Mouse (Mus musculus): ENCODE data around the gene Mark2.

The Mark2 gene

GRCm38 (mm10) chr19:7269290-7270044 lies 72.2 kb downstream of the Mark2 start:
- in situ Hi-C loops (cut with MboI, MseI): loop anchor here (5.0 to 10.0 kb wide), 2 partner anchors 78 to 135 kb away; no protein-coding TSS in a partner anchor

- in situ Hi-C loops (cut with MboI, MseI): no loop called here
Measured at GRCm38 (mm10) chr19:7268722-7269090, 73.0 kb downstream of the Mark2 start.

GRCm38 (mm10) chr19:7267781-7268721 lies 73.6 kb downstream of the Mark2 start:
- in situ Hi-C loops (cut with MboI, MseI): no loop called here

- in situ Hi-C loops (cut with MboI, MseI): no loop called here
Measured at GRCm38 (mm10) chr19:7267091-7267741, 74.4 kb downstream of the Mark2 start, which contains the start of gene Rcor2. Rcor2 (plus strand) TSS chr19:7267325.

DNA sequence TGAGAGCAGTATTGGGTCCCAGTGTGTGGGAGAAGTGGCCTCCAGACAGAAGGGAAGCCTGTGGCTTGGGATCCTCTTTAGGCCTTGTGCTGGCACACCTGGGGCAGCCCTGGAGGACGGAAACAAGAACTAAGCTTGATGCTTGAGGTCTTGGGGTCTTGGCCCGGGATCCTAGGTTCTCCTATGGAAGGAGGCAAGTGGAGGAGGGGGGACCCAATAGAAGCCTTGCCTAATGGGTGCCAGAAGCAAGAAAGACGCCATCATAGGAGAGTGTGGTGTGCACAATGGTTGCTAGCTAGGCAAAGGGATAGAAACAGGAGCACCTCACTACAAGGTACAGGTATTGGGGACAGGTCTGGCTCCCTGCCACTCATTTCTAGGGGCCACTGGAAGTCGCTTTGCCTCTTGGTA lies 75.2 kb downstream of the Mark2 start:
- in situ Hi-C loops (cut with MboI, MseI): no loop called here

DNA sequence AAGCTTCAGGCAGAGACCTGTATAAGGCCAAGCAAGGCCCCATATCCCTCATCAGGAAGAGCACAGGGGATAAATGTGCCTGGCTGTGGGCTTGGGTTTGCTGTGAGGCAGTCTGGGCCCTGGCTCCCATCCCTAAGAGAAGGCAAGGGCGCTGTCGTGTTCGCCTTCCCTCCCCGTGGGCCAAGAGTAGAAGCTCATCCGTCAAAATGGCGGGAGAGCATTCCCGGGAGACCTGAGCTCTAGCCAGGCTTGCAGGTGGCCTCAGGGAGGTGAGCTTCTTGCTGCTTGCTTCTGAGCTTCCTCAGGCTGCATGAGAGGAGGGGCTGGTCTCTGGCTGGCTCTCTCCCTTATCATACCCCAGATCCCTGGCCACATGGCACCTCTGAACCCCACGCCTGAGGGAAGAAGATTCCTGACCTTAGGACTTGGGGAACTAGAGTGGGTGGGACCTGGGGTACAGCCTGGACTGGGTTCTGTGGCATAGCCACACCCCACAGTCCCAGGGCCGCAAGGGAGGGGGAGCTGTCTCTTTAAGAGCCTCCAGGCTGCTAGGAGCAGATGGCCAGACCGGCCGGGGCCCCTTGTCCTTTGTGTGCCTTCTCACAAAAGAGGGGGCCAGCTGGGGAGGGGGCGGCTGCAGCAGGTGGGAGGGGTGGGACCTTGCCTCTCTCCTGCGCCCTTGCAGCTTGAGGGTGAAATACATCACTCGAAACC lies 76.0 kb downstream of the Mark2 start:
- in situ Hi-C loops (cut with MboI, MseI): no loop called here

GRCm38 (mm10) chr19:7264766-7265331 lies 76.8 kb downstream of the Mark2 start:
- in situ Hi-C loops (cut with MboI, MseI): no loop called here

GRCm38 (mm10) chr19:7264088-7264765 lies 77.4 kb downstream of the Mark2 start:
- in situ Hi-C loops (cut with MboI, MseI): no loop called here

- in situ Hi-C loops (cut with MboI, MseI): no loop called here
Measured at GRCm38 (mm10) chr19:7262592-7262991, 79.1 kb downstream of the Mark2 start.

DNA sequence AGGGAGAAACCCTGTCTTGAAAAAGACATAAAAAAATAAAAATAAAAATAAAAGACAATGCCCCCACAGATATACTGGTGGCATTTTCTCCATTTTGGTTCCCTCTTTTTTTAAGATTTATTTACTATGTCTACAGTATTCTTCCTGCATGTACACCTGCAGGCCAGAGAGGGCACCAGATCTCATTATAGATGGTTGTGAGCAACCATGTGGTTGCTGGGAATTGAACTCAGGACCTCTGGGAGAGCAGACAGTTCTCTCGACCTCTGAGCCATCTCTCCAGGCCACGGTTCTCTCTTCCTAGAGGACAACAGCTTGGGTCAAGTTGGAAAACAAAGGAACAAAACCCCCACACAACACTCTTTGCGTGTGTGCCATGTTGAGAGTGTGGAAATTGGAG lies 79.7 kb downstream of the Mark2 start:
- in situ Hi-C loops (cut with MboI, MseI): no loop called here

DNA sequence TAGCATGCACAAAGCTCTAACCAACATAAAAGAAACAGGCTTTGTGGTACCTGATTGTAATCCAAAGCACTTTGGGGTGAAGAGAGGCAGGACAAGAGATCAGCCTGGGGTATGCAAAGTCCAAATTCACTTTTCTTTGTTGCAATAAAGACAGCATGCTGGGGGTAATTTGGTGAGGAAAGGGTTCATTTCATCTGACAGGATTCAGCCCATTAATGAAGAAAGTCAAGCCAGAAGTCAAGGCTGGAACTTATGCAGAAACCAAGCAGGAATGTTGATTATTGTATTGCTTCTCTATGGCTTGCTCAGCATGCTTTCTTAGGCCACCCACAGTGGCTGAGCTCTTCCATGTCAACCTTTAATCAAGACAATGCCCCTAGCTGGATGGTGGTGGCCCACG lies 80.2 kb downstream of the Mark2 start:
- in situ Hi-C loops (cut with MboI, MseI): no loop called here

DNA sequence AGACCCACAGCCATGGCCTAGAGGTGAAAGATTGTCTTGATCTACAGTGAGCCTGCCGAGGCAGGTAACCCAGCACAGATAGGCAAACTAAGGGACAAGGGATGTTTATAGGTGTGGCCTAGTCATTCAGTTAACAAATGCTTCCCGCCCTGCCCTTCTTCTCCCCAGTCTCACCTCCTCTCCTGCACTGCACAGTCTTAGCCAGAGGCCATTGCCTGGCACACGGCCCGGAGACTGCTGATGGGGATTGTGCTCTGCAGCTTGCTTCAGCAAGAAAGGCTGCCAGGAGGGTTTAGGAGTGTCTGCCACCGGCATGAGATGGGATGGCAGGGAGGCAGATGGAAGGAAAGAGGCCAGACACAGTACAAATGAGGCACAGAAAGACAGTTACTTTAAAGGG lies 83.8 kb downstream of the Mark2 start:
- in situ Hi-C loops (cut with MboI, MseI): loop anchor here (10.0 kb wide), 1 partner anchor 347 kb away; the partner anchor contains the start of gene Lgals12

GRCm38 (mm10) chr19:7246021-7246420 lies 95.6 kb downstream of the Mark2 start:
- in situ Hi-C loops (cut with MboI, MseI): no loop called here

DNA sequence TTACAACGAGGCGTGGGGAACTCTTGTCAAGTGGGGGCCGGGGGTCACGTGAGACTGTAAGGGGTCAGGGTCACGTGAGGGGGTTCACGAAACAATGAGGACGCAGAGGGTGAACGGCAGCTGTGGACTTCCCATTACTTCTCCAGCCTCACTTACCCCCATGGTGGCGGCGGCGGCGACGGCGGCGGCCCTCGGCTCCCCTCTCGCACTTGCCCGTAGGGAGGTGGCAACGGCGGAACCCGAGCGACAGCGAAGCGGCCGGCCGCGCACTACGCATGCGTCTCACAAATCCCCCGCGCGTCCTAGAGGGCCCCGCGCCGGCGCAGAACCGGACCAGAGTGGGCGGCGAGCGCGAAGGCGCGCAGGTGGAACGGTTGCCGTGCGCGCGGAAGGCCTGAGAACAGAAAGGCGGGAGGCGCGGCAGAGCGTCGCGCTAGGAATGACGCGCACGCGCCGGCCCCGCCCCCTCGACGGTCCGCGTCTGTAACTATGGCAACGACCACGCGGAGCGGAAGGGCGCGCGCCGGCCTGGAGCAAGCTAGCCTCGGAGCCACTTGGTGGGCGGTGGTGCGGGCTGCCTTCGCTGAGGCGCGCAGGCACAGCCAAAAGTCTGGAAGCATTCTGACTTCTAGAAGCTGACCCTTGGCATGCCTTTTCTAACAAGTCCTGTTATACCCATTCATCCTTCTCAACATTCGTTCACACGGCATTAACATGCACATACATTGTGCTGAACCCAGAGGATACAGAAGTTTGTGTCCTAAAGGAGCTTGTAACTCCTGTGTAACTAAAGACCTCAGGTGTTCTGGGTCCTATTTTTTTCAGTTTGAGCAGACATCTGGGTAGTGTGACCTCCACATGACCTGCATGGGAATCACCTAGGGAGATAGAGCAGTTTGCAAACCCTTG lies 100.6 kb downstream of the Mark2 start, which contains the start of gene Naa40:
Naa40 (minus strand) TSS at position 402 of the 909 bp plus-strand sequence.
- in situ Hi-C loops (cut with MboI, MseI): no loop called here

DNA sequence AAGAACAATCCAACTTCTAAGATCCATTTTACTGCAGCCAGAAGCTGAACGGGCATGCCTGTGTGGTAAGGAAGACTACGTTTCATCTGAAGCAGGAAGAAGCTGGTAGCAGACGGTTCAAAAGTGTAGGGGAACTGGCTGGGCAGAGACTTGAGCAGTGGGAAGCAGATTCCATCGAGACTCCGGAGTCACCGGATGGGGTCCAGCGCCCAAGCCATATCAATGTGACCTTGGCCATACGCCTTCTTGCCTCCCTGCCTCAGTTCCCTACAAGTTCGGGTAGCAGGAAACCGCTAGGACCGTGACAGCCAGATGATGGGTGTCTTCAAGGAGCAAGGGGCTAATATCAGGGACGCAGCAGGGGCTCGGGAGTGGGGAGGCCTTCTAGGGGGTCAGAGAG lies 101.4 kb downstream of the Mark2 start:
- in situ Hi-C loops (cut with MboI, MseI): no loop called here

- in situ Hi-C loops (cut with MboI, MseI): loop anchor here (10.0 kb wide), 1 partner anchor 105 kb away; the partner anchor contains the start of gene Mark2
Measured at GRCm38 (mm10) chr19:7239574-7239973, 102.1 kb downstream of the Mark2 start.

DNA sequence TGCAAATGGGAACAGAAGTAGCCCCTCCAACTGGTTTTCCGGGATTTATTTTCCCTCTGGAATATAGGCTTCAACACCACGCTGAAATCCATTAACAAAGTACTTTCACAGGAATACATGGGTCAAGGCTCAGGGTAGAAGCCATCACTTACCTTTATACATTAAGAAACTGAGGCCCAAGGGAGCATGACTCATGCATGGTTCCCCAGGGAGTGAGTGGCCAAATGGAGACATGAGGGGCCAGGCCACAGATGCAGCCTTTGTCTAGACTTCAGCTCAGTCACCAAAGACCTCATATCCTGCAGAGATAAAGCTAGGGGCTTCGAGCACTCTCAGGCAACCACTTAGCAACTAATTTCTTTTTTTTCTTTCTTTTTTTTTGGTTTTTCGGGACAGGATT lies 104.9 kb downstream of the Mark2 start:
- in situ Hi-C loops (cut with MboI, MseI): loop anchor here (10.0 kb wide), 1 partner anchor 108 kb away; the partner anchor contains the start of gene Mark2

- in situ Hi-C loops (cut with MboI, MseI): loop anchor here (10.0 kb wide), 1 partner anchor 109 kb away; the partner anchor contains the start of gene Mark2
Measured at GRCm38 (mm10) chr19:7236011-7236410, 105.6 kb downstream of the Mark2 start.

DNA sequence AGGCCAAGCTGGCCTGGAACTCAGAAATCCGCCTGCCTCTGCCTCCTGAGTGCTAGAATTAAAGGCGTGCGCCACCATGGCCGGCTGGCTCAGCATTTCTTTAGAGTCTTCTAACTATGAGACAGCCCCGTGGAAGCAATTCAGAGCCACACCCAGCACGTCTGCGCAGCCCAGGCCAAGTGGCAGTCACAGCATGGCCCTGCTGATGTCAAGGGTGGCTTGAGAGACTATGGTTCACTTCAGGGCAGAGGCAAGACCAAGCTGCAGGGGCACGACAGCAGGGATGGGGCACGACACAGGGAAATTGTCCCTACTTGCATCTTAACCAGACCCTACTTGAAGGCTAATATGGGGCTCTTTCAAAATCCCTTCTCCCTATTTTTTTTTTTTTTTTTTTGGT lies 106.2 kb downstream of the Mark2 start:
- in situ Hi-C loops (cut with MboI, MseI): loop anchor here (10.0 kb wide), 1 partner anchor 109 kb away; the partner anchor contains the start of gene Mark2

Measured in regulatory T cell (primary cell).